Mouse (Mus musculus) gastrocnemius, postnatal 10 days (tissue): ENCODE results near the gene Gm17409. TPM values are rescaled to one million over a fixed set of nuclear protein-coding genes. Genes with fewer than 3 reads are reported as not detected.

ENCODE experiments used
- DNase-seq: peaks from one replicate; pipeline ENCODE4 v3.0.0; 2021; ENCODE audit warnings: mixed read lengths
- total RNA-seq, 2 experiments: library from RNA; stranded (reverse); gene quantifications; 2 replicates each; pipeline ENCODE4 v1.2.3; 2021

The Gm17409 gene
- total RNA-seq, 2 experiments from 2014 or later = not detected

DNA sequence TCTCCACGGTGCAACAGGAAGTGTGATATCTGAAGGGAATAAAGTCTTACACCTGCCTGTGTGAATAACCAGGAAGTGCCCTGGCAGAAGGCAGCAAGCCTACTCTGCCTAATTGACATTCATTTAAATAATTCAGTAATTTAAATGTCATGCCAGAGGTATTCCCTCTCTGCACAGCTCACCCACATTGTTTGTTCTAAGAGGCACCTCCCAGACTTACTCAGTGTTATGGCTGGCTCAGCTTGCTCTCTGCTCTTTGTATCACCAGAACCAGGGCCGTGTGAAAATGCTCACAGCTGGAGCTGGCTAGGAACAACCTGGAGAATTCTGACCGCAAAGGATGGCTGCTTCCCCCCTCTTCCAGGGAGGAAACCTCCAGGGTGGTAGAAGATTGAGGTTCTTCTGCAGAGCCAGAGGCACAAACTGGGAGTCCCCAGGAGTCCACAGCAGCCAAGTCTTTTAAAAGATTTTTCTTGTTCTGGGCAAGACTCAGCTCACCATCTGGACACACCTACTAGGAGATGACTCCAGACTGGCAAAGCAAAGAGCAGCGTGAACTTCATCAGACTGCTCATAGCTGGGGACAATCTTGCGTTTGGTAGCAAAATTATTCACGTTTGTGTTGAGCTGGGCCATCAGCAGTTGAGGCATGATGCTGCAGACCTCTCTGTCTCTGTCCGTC, 14.5 kb downstream of the Gm17409 start:
- DNase-seq = no peak

DNA sequence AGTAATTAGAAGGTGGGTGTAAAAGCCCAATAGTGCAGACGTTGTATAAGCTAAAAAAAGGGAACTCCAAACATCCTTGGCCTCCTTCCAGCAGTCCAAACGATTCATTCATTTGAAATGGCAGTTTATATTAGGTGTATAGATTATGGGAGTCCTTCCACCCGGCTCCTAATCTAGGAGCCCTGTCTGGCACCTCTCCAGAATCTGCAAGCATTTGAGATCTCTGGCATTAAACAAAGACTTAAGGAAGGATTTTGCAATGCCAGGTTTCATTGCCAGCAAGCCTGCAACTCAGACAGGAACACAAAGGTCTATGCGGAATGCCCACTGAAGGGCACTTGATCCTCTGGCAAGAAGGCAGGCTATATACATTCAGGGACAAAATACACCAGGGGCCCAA, 15.2 kb downstream of the Gm17409 start:
- DNase-seq = peak; percentile 16

GRCm38 (mm10) chr2:58485683-58486082, 15.8 kb downstream of the Gm17409 start:
- no peak for DNase-seq

DNA sequence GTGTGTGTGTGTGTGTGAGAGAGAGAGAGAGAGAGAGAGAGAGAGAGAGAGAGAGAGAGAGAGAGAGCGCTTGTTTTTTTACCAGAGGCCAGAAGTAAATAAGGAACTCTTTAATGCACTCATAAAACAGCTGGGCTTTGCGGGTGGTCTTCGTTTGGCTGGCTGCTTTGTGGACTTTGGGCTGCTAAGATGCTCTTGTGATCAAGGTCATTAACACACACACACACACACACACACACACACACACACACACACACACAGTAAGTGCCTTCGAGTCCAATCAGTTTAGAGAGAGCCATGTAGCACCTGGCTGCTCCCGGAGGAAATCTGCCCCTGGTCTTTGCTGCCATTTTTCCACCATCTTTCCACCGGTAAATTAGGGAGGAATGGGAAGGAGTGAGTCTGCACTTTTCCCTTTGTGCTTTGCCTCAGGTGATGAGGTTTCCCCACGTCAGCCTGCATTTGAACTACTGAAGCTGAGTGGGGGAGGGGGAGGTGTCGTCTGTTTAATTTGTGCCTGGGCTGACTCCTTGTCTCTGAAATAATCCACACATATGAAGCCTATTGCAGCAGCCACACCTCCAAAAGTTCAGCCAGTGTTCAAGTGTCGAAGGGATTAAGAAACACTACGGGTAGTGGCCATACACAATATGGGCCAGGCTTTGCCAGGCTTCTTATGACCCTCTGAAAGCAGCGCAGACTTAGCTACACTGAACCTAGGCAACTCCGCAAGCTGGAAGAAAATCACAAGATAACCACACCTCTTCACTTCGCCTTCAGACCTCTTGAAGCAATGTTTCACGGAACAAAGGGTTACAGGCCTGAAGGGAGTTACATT, 16.7 kb downstream of the Gm17409 start:
- DNase-seq = no peak

DNA sequence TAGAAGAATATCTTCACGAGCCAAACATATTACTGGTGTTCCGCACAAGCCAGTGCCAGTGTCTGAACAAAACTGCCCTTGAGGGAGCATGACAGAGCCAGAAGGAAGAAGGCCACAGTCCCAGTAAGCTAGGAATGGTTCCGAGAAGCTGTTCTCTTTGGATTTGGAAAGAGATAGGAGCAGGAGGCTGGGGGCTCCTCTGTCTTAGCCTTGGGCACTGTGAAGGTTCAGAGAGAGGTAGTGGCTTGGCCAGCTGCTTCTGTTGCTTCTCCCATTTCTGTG, 17.3 kb downstream of the Gm17409 start:
- no peak for DNase-seq

- DNase-seq = no peak
These were observed 18.5 kb downstream of the Gm17409 start for GRCm38 (mm10) chr2:58488404-58488803.

- peak; percentile 54 for DNase-seq
These were observed 19.4 kb downstream of the Gm17409 start for GRCm38 (mm10) chr2:58489275-58489674.

DNA sequence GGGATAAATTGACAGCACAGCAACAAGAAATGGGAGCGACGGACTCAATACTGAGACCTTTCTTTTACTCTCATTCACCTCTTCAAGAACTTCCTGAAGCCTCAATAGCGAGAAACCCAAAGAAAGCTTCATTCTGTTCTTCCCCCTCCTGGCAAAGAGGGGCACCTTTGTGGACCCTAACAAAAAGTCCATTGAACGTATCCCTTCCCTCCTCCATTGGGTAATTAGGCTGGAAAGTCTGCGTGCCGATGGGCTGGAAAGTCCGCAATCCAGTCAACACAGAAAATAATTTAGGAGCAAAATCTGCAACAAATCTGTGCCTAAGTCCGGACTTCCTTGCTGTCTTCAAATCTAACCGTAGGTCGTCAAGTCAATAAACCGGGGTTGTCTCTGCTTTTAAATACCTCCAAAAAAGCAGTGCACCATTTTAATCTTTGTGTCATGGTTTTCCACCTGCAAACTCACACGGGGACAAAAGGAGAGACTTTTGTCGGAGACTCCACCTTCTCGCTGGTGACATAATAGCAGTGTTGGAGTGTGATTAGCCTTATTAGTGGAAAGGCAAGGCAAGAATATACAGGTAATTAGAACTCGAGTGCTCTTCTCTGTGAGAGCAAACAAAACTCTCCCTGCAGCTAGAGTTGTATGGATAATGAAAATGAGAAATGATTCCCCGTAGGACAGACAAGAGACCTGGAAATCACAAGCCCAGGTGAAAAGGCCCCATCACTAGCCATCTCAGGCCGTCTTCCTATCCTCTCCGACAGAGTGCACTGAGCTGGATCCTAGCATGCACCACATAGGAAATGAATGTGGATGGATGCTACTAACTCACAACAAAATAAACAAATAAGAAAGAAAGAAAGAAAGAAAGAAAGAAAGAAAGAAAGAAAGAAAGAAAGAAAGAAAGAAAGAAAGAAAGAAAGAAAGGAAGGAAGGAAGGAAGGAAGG, 24.0 kb downstream of the Gm17409 start:
- DNase-seq = no peak

GRCm38 (mm10) chr2:58495271-58495670, 25.4 kb downstream of the Gm17409 start:
- DNase-seq = no peak

DNA sequence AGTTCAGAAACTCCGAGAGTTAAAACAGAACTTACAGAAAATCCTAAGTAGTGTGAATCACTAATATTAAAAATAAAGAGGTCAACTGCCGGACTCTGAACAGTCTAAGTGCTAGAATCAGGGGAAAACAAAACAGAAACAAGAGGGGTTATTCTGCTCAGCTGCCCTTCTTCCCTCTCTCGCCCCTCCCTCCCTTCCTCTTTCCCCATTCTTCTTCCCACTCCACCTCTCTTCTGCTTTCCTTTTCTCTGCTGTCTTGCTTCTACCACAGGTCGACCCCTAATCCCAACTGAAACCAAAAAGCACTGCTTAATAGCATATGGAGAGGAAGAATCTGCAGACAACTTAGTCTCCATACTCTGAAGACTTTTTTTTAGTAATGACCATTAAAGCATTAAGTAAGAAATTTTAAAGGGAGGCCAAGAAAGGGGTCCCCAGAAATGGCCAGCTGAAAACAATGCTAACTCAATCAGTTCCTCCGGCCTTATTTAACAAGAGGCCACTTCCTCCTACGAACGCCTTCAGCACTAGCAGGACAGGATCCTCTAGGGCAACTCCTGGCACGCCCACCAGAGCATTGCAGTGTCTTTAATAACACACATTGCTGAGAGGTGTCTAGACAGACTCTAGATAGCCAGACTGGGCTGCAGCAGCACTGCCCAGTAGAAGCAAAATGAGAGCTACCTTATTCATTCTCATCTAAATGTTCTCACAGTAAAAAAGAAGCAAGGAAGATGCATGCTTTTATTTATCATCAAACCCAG, 26.9 kb downstream of the Gm17409 start:
- no peak for DNase-seq

GRCm38 (mm10) chr2:58505306-58506090, 35.6 kb downstream of the Gm17409 start:
- no peak for DNase-seq

- no peak for DNase-seq
These were observed 40.3 kb downstream of the Gm17409 start for GRCm38 (mm10) chr2:58510192-58510591.

DNA sequence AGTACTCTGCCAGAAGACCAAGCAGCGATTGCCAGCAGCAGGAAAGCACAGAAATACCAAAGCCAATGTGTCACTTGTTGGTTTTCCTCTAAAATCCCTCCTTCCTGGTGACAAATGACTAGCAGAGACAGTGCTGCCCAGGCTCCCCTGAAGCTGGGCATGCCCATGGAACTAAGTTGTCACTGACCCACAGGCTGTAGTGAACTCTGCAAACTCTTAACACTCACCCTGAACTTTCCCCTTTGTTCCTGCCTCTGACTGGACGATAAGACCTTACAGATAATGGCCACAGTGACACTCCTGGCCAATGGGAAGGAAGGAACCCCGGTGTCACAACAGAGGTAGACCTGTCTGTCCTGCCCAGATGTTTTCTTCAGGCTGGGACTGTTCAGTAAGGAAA, 43.3 kb downstream of the Gm17409 start:
- no peak for DNase-seq

DNA sequence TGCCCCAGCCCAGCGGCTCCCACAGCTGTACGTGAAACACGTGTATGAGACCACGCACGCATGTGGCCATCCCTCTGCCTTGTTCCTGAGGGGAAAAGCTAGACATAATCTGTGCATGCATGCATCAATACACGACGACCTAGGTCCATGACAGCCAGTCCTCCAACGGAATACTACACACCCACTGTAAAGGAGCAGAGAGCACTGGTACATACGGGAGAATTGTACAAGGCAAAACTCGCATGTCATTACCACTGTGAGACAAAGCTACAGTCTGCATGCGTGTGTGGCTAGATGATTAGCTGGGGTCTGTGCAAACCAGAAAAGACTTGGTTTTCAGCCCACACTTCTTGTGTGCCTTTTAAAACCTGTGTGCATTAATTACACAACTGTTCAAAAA, 44.6 kb downstream of the Gm17409 start:
- no peak for DNase-seq

DNA sequence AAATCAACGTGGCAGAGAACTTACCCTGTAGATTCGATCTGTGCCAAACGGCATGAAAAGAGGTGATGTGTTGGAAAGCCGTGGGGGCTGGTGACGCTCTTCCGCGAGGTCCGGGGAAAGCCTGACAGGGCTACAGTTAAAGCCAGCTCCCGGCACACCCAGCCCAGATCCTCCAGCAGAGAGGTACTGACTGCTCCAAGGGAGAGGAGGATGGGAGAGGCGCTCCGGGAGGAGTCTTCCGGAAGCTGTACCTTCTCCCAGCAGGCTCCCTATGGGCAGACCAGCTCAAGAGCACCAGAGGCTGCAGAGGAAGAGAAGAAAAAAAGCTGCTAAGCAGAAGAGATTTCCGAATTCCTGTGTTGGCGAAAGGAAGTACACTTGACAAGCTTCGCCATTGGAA, 46.1 kb downstream of the Gm17409 start:
- no peak for DNase-seq

DNA sequence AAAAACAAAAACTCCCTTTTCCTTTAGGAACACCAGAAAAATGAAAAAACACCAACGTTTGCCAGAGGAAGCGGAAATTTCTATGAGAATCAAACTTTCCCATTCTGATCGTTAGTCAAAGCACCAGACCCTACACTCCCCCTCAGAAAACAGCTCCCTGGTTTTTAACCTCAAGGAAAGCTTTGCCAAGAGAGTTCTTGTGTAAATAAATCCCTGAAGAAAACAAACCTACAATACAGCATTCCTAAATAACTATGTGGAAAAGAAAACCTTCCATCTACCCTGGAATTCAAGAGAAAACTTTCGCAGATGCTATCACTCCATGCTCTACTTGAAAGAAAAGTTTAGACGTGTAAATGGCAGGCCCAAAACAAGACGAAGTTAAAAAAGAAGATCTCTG, 47.0 kb downstream of the Gm17409 start:
- DNase-seq = no peak

GRCm38 (mm10) chr2:58518517-58518916, 48.6 kb downstream of the Gm17409 start:
- DNase-seq = no peak
